Mouse (Mus musculus): ENCODE measurements around the gene Ropn1l. TPM values are rescaled to one million over a fixed set of nuclear protein-coding genes. Genes with fewer than 3 reads are reported as not detected.

Ropn1l gene
- polyA plus RNA-seq (2014; fragmentation: Nextera tagmentation; extraction: Ambion mirVana) = 1.4 and 1.8 TPM in 2 replicates

DNA sequence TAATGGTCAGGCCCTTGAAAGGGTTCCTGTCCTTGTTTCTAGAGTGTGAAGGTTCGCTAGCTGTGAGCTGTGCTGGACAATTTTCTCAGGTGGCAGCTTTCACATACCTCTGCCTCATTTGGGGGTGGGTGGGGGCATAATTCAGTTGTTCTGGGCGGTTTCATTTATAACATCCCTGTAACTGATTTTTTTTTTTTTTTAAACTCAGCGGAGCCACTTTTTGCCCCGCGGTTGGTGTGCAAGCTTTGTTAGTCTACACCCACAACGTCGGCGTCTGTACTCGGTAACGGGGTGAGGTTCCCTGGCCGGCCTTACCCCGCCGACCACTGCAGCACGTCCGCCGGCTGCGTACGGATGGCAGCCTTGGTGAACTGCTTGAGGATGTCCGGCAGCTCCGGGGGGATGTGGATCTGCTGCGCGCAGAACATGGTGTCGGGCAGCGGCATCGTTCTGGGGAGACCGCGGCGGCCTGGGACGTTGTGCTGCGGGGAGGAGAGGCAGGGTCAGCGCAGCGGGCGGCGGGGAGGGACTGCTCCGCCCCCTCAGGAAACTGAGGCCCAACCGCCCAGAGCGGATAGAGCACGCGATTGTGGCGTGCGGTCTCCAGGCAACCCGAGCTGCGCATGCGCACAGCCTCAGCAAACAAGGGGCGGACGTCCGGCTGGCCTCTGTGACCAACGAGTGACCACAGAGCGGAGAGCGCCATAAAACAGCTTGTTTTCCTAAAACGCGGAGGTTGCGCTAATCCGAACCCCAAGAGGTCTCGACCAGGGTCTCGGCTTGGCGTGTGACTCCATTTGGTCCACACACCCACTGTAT is at the start of gene Ropn1l:
Ropn1l (minus strand) TSS at position 640 of the 819 bp plus-strand sequence.
- Histone ChIP-seq H3K27ac (replicated peaks; ENCODE audit: low read depth, low read length) (peak within 1 kb of the TSS; percentile 78), H3K27me3 (ENCODE audit: control insufficient read depth, insufficient read depth, low read length) (no peaks in the 10 kb centered on the region), H3K9ac (replicated peaks; ENCODE audit: low read length) (peak within 1 kb of the TSS; percentile 72), H3K4me1 (ENCODE audit: control insufficient read depth, insufficient read depth, low read length) (0 out of 2 replicates have a peak, but pooled peaks cover 2% of the 10 kb centered on the region), H3K36me3 (ENCODE audit: control insufficient read depth, insufficient read depth, low read length) (peaks cover 14% of the 10 kb centered on the region), H3K4me2 (ENCODE audit: low read length) (peak within 1 kb of the TSS; percentile 75), H3K4me3 (replicated peaks; ENCODE audit: low read depth, low read length) (peak within 1 kb of the TSS; percentile 62), H3K9me3 (ENCODE audit: control insufficient read depth, low read length) (no peaks in the 10 kb centered on the region)
- ATAC-seq (ENCODE audit: low FRiP score, low TSS enrichment) = peak; percentile 91
- WGBS = under 1% methylated on average over 56 of the region's 57 CpGs
- DNase-seq = peak; percentile 95

GRCm38 (mm10) chr15:31502996-31503395 is 49.5 kb upstream of the Ropn1l start:
- Histone ChIP-seq H3K9ac (replicated peaks; ENCODE audit: low read length) (no peak overlapping the region), H3K9me3 (ENCODE audit: control insufficient read depth, low read length) (no peaks in the 10 kb centered on the region), H3K4me3 (replicated peaks; ENCODE audit: low read depth, low read length) (no peak overlapping the region), H3K27me3 (ENCODE audit: control insufficient read depth, insufficient read depth, low read length) (no peaks in the 10 kb centered on the region), H3K4me2 (ENCODE audit: low read length) (no peak overlapping the region), H3K36me3 (ENCODE audit: control insufficient read depth, insufficient read depth, low read length) (peaks cover 16% of the 10 kb centered on the region), H3K27ac (replicated peaks; ENCODE audit: low read depth, low read length) (no peak overlapping the region), H3K4me1 (ENCODE audit: control insufficient read depth, insufficient read depth, low read length) (no peaks in the 10 kb centered on the region)
- no peak for ATAC-seq (ENCODE audit: low FRiP score, low TSS enrichment)
- 97% methylated on average over 4 of the region's 4 CpGs for WGBS
- no peak for DNase-seq

DNA sequence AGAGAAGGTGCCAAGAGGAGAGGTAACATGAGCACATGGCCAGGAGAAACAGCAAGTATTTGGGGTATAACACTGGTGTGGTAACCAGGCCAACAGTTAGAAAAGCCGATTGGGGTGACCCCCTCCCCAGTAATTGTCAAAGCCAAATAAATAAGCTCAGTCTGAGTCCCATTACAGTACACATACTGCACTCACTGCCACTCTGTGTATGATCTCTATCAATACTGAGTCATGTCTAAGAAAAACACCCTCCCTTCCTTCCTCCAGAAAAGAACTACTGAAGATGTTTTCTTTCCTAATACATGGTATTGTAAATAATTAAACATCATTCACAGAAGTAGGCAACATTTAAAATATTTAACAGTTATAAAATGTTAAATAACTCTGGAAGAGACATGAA is 48.8 kb upstream of the Ropn1l start:
- DNase-seq (no peak), ATAC-seq (ENCODE audit: low FRiP score, low TSS enrichment) (no peak)
- Histone ChIP-seq H3K4me1 (ENCODE audit: control insufficient read depth, insufficient read depth, low read length) (no peaks in the 10 kb centered on the region), H3K4me3 (replicated peaks; ENCODE audit: low read depth, low read length) (no peak overlapping the region), H3K36me3 (ENCODE audit: control insufficient read depth, insufficient read depth, low read length) (peaks cover 23% of the 10 kb centered on the region), H3K9me3 (ENCODE audit: control insufficient read depth, low read length) (no peaks in the 10 kb centered on the region), H3K4me2 (ENCODE audit: low read length) (no peak overlapping the region), H3K27me3 (ENCODE audit: control insufficient read depth, insufficient read depth, low read length) (no peaks in the 10 kb centered on the region), H3K27ac (replicated peaks; ENCODE audit: low read depth, low read length) (no peak overlapping the region), H3K9ac (replicated peaks; ENCODE audit: low read length) (no peak overlapping the region)
- 88% methylated on average over 1 of the region's 1 CpGs for WGBS

- ATAC-seq (ENCODE audit: low FRiP score, low TSS enrichment) = no peak
- Histone ChIP-seq H3K4me2 (ENCODE audit: low read length) (no peak overlapping the region), H3K4me3 (replicated peaks; ENCODE audit: low read depth, low read length) (no peak overlapping the region), H3K27me3 (ENCODE audit: control insufficient read depth, insufficient read depth, low read length) (no peaks in the 10 kb centered on the region), H3K4me1 (ENCODE audit: control insufficient read depth, insufficient read depth, low read length) (no peaks in the 10 kb centered on the region), H3K36me3 (ENCODE audit: control insufficient read depth, insufficient read depth, low read length) (peaks cover 61% of the 10 kb centered on the region), H3K9ac (replicated peaks; ENCODE audit: low read length) (no peak overlapping the region), H3K27ac (replicated peaks; ENCODE audit: low read depth, low read length) (no peak overlapping the region), H3K9me3 (ENCODE audit: control insufficient read depth, low read length) (no peaks in the 10 kb centered on the region)
- 93% methylated on average over 9 of the region's 9 CpGs for WGBS
- DNase-seq = no peak
Observed at GRCm38 (mm10) chr15:31494803-31495202, 41.3 kb upstream of the Ropn1l start.

GRCm38 (mm10) chr15:31494310-31494709 is 40.8 kb upstream of the Ropn1l start:
- no peaks in the 10 kb centered on the region for H3K4me1 ChIP-seq (ENCODE audit: control insufficient read depth, insufficient read depth, low read length)
- no peak overlapping the region for H3K4me2 ChIP-seq (ENCODE audit: low read length)
- H3K36me3 ChIP-seq (ENCODE audit: control insufficient read depth, insufficient read depth, low read length) = peaks cover 62% of the 10 kb centered on the region
- H3K27me3 ChIP-seq (ENCODE audit: control insufficient read depth, insufficient read depth, low read length) = no peaks in the 10 kb centered on the region
- H3K9ac ChIP-seq (replicated peaks; ENCODE audit: low read length) = no peak overlapping the region
- H3K27ac ChIP-seq (replicated peaks; ENCODE audit: low read depth, low read length) = no peak overlapping the region
- WGBS = 78% methylated on average over 3 of the region's 3 CpGs
- no peaks in the 10 kb centered on the region for H3K9me3 ChIP-seq (ENCODE audit: control insufficient read depth, low read length)
- H3K4me3 ChIP-seq (replicated peaks; ENCODE audit: low read depth, low read length) = no peak overlapping the region
- DNase-seq = no peak
- no peak for ATAC-seq (ENCODE audit: low FRiP score, low TSS enrichment)

GRCm38 (mm10) chr15:31487407-31487806 is 33.9 kb upstream of the Ropn1l start:
- H3K36me3 ChIP-seq (ENCODE audit: control insufficient read depth, insufficient read depth, low read length) = peaks cover 55% of the 10 kb centered on the region
- H3K4me3 ChIP-seq (replicated peaks; ENCODE audit: low read depth, low read length) = no peak overlapping the region
- no peaks in the 10 kb centered on the region for H3K9me3 ChIP-seq (ENCODE audit: control insufficient read depth, low read length)
- 13% methylated on average over 2 of the region's 2 CpGs for WGBS
- ATAC-seq (ENCODE audit: low FRiP score, low TSS enrichment) (peak; percentile 60; the same call in 1 of the 2 replicates), DNase-seq (peak; percentile 66)
- no peaks in the 10 kb centered on the region for H3K4me1 ChIP-seq (ENCODE audit: control insufficient read depth, insufficient read depth, low read length)
- no peak overlapping the region for H3K4me2 ChIP-seq (ENCODE audit: low read length)
- no peak overlapping the region for H3K27ac ChIP-seq (replicated peaks; ENCODE audit: low read depth, low read length)
- no peak overlapping the region for H3K9ac ChIP-seq (replicated peaks; ENCODE audit: low read length)
- H3K27me3 ChIP-seq (ENCODE audit: control insufficient read depth, insufficient read depth, low read length) = no peaks in the 10 kb centered on the region

- Histone ChIP-seq H3K4me3 (replicated peaks; ENCODE audit: low read depth, low read length) (no peak overlapping the region), H3K36me3 (ENCODE audit: control insufficient read depth, insufficient read depth, low read length) (peaks cover 75% of the 10 kb centered on the region), H3K4me2 (ENCODE audit: low read length) (no peak overlapping the region), H3K9me3 (ENCODE audit: control insufficient read depth, low read length) (no peaks in the 10 kb centered on the region), H3K27ac (replicated peaks; ENCODE audit: low read depth, low read length) (no peak overlapping the region), H3K9ac (replicated peaks; ENCODE audit: low read length) (no peak overlapping the region), H3K27me3 (ENCODE audit: control insufficient read depth, insufficient read depth, low read length) (no peaks in the 10 kb centered on the region), H3K4me1 (ENCODE audit: control insufficient read depth, insufficient read depth, low read length) (no peaks in the 10 kb centered on the region)
- ATAC-seq (ENCODE audit: low FRiP score, low TSS enrichment) (no peak), DNase-seq (no peak)
- WGBS = 94% methylated on average over 1 of the region's 1 CpGs
Observed at GRCm38 (mm10) chr15:31476678-31477077, 23.1 kb upstream of the Ropn1l start.

GRCm38 (mm10) chr15:31472645-31473574 is 19.4 kb upstream of the Ropn1l start:
- H3K4me3 ChIP-seq (replicated peaks; ENCODE audit: low read depth, low read length) = no peak overlapping the region
- no peak for ATAC-seq (ENCODE audit: low FRiP score, low TSS enrichment)
- no peaks in the 10 kb centered on the region for H3K27me3 ChIP-seq (ENCODE audit: control insufficient read depth, insufficient read depth, low read length)
- no peaks in the 10 kb centered on the region for H3K4me1 ChIP-seq (ENCODE audit: control insufficient read depth, insufficient read depth, low read length)
- H3K36me3 ChIP-seq (ENCODE audit: control insufficient read depth, insufficient read depth, low read length) = peaks cover 62% of the 10 kb centered on the region
- no peak overlapping the region for H3K9ac ChIP-seq (replicated peaks; ENCODE audit: low read length)
- no peak overlapping the region for H3K4me2 ChIP-seq (ENCODE audit: low read length)
- WGBS = 71% methylated on average over 4 of the region's 4 CpGs
- DNase-seq = no peak
- H3K27ac ChIP-seq (replicated peaks; ENCODE audit: low read depth, low read length) = no peak overlapping the region
- no peaks in the 10 kb centered on the region for H3K9me3 ChIP-seq (ENCODE audit: control insufficient read depth, low read length)
